Mouse (Mus musculus) spleen, adult 2 months (tissue): ENCODE results near the gene Selenos. TPM values are rescaled to one million over a fixed set of nuclear protein-coding genes. Genes with fewer than 3 reads are reported as not detected.

Source experiments
- DNase-seq, 2 experiments: peaks; one replicate each; pipeline versions ENCODE4 v3.0.0 to v3.0.0-alpha.2; 2012 to 2021; ENCODE audit warnings: low spot score in 2 of 2, low read depth in 1 of 2
- H3K27ac ChIP-seq: fragments of 200-500 bp; 2 replicates; pipeline ENCODE4 v1.5.1; 2012; ENCODE audit warnings: low read length, inconsistent platforms; ENCODE audit not compliant: insufficient read depth
- H3K27me3 ChIP-seq: fragments of 200-500 bp; 2 replicates; pipeline ENCODE4 v1.6.1; 2012; ENCODE audit warnings: mild to moderate bottlenecking, moderate library complexity, low read length, inconsistent platforms; ENCODE audit not compliant: control insufficient read depth, insufficient read depth
- H3K36me3 ChIP-seq: fragments of 200-500 bp; 2 replicates; pipeline ENCODE4 v1.6.1; 2012; ENCODE audit warnings: mild to moderate bottlenecking, low read length, inconsistent platforms; ENCODE audit not compliant: control insufficient read depth, insufficient read depth
- H3K4me1 ChIP-seq: fragments of 200-500 bp; 2 replicates; pipeline ENCODE4 v1.6.1; 2011; ENCODE audit warnings: inconsistent platforms; ENCODE audit not compliant: control insufficient read depth, insufficient read depth, insufficient read length
- H3K4me3 ChIP-seq: fragments of 200-500 bp; 2 replicates; pipeline ENCODE4 v1.5.1; 2011; ENCODE audit warnings: mild to moderate bottlenecking, inconsistent platforms; ENCODE audit not compliant: insufficient read depth, insufficient read length; ENCODE audit errors: extremely low read depth
- CTCF ChIP-seq: fragments of 200-500 bp; IDR thresholded peaks from 2 replicates; pipeline ENCODE4 v1.5.1; 2011; ENCODE audit warnings: mild to moderate bottlenecking, inconsistent platforms; ENCODE audit not compliant: insufficient read depth, insufficient read length, insufficient replicate concordance; ENCODE audit errors: extremely low read depth
- POLR2A ChIP-seq: fragments of 200-500 bp; IDR thresholded peaks from 2 replicates; pipeline ENCODE4 v1.6.1; 2011; ENCODE audit warnings: low read depth, low read length, inconsistent platforms
- WGBS: fragments of 180-500 bp; shearing (Covaris S2); methylation state at CpG from one replicate; pipeline ENCODE4 v1.1.7; 2018; 5-methylcytosine and 5-hydroxymethylcytosine counted together
- polyA plus RNA-seq: library from polyadenylated mRNA; depleted of rRNA; stranded (reverse); fragments of >200 nt; gene quantifications from 2 replicates; pipeline ENCODE4 v1.2.3, GENCODE M21; 2012

The Selenos gene
- polyA plus RNA-seq, 1 experiment: 63.7 TPM

- Histone ChIP-seq H3K36me3 (no peaks in the 10 kb centered on the region), H3K4me1 (peaks cover 37% of the 10 kb centered on the region), H3K27me3 (no peaks in the 10 kb centered on the region), H3K27ac (0 out of 2 replicates have a peak overlapping the region, but pooled peaks have one; percentile 26), H3K4me3 (no peak overlapping the region)
- no peak for DNase-seq
- 66% methylated on average over 8 of the region's 8 CpGs for WGBS
- TF ChIP-seq POLR2A (no peak), CTCF (no peak)
Observed at GRCm38 (mm10) chr7:66116906-66117482, 37.5 kb downstream of the Selenos start.

GRCm38 (mm10) chr7:66118046-66118445, 38.6 kb downstream of the Selenos start:
- H3K4me3 ChIP-seq: no peak overlapping the region
- TF ChIP-seq POLR2A: no peak
- TF ChIP-seq CTCF: no peak
- H3K27me3 ChIP-seq: no peaks in the 10 kb centered on the region
- no peak for DNase-seq
- H3K36me3 ChIP-seq: no peaks in the 10 kb centered on the region
- whole genome bisulfite sequencing: 27% methylated on average over 3 of the region's 3 CpGs
- H3K4me1 ChIP-seq: peaks cover 41% of the 10 kb centered on the region
- H3K27ac ChIP-seq: peak overlapping the region; percentile 88

DNA sequence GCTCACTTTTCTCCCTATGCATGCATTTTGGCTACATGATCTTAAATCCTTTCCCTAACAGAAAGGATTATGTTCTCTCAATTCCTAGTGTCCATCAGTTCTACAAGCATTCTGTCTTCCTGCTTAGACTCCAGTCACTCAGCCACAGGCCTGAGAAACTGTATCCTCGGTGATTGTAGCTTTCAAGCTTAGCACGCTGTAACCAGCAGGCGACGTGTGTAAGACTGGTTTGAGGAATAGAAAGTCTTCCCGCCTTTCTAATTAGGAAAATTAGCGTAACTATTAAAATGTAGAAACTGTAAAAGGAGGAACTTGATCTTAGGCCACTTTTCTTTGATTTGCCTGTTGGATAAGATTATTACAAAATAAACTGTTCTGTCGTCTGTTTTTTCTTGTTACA, 39.3 kb downstream of the Selenos start:
- H3K4me1 ChIP-seq: peaks cover 42% of the 10 kb centered on the region
- no peak overlapping the region for H3K4me3 ChIP-seq
- no peaks in the 10 kb centered on the region for H3K36me3 ChIP-seq
- peak overlapping the region; percentile 88 for H3K27ac ChIP-seq
- TF ChIP-seq POLR2A (no peak), CTCF (no peak)
- H3K27me3 ChIP-seq: no peaks in the 10 kb centered on the region
- 27% methylated on average over 7 of the region's 7 CpGs for WGBS
- DNase-seq: no peak

GRCm38 (mm10) chr7:66120139-66120538, 40.7 kb downstream of the Selenos start:
- WGBS: 22% methylated on average over 1 of the region's 1 CpGs

DNA sequence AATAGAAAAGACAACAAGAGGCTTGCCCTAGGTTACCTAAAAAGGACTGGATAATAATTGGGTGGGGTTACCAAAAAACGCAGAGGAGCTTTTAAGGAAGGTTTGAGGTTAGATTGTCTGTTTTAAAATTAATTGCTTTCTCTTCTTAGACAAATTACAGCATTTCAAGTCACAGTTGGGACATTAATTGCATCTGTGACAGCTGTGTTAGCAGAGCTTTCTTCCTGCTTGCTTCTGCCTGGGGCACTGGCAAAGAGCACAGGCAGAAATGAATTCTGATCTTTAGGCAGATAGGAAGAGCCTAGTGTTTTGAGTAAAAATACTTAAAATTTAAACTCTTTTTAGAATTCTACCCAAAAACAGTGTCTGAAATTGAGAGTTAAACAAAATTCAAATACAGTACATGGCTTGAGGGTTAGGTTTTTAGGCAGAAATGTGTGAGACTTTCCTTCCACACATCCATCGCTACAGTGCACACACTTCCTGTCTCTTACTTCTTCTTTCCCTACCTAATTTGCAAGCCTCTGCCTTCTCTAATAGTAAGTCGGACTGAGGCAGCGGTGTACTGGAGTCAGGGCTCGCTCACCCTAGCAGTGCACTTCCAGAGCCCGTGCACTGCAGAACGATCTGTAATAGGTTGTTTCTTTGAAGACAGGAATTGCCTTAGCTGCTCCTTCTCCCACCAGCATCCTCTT, 41.4 kb downstream of the Selenos start:
- peak; percentile 26; the same call in 1 of the 2 replicates for TF ChIP-seq POLR2A
- TF ChIP-seq CTCF: no peak
- peaks cover 47% of the 10 kb centered on the region for H3K4me1 ChIP-seq
- DNase-seq: peak; percentile 40 to 66
- H3K27ac ChIP-seq: peak overlapping the region; percentile 70; the same call in 1 of the 2 replicates
- peaks cover 3% of the 10 kb centered on the region for H3K36me3 ChIP-seq
- H3K4me3 ChIP-seq: no peak overlapping the region
- WGBS: 6% methylated on average over 7 of the region's 7 CpGs
- no peaks in the 10 kb centered on the region for H3K27me3 ChIP-seq

More at GRCm38 (mm10) chr7:66120139-66120538, 40.7 kb downstream of the Selenos start:
- no peak for DNase-seq
- H3K4me3 ChIP-seq: no peak overlapping the region
- peak overlapping the region; percentile 86 for H3K27ac ChIP-seq
- TF ChIP-seq CTCF (no peak), POLR2A (no peak)
- peaks cover 46% of the 10 kb centered on the region for H3K4me1 ChIP-seq
- H3K36me3 ChIP-seq: no peaks in the 10 kb centered on the region
- no peaks in the 10 kb centered on the region for H3K27me3 ChIP-seq

- peaks cover 8% of the 10 kb centered on the region for H3K36me3 ChIP-seq
- peak overlapping the region; percentile 81 for H3K27ac ChIP-seq
- TF ChIP-seq POLR2A (no peak), CTCF (no peak)
- 33% methylated on average over 11 of the region's 11 CpGs for WGBS
- no peaks in the 10 kb centered on the region for H3K27me3 ChIP-seq
- peak; percentile 67 to 76 for DNase-seq
- H3K4me1 ChIP-seq: peaks cover 24% of the 10 kb centered on the region
- no peak overlapping the region; the same call in 1 of the 2 replicates for H3K4me3 ChIP-seq
Observed at GRCm38 (mm10) chr7:66124551-66124968, 45.1 kb downstream of the Selenos start.

DNA sequence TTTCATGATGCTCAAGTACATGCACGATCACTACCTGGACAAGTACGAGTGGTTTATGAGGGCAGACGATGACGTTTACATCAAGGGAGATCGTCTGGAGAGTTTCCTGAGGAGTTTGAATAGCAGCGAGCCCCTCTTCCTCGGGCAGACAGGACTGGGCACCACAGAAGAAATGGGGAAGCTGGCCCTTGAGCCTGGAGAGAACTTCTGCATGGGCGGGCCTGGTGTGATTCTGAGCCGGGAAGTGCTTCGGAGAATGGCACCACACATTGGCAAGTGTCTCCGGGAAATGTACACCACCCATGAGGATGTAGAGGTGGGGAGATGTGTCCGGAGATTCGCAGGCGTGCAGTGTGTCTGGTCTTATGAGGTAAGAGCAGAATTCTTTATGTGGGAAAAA, 45.9 kb downstream of the Selenos start:
- DNase-seq: peak in 1 of 2 experiments; percentile 19
- WGBS: 54% methylated on average over 14 of the region's 14 CpGs
- H3K27ac ChIP-seq: peak overlapping the region; percentile 69
- TF ChIP-seq CTCF (no peak), POLR2A (no peak)
- peaks cover 8% of the 10 kb centered on the region for H3K36me3 ChIP-seq
- H3K27me3 ChIP-seq: no peaks in the 10 kb centered on the region
- H3K4me3 ChIP-seq: no peak overlapping the region
- H3K4me1 ChIP-seq: peaks cover 16% of the 10 kb centered on the region
